Mouse (Mus musculus): ENCODE measurements around the gene Eif4e2.

Gene Eif4e2

GRCm38 (mm10) chr1:87264134-87265006 is 50.7 kb downstream of the Eif4e2 start, which contains the start of gene Efhd1:
TSS of gene Efhd1 (plus strand) at chr1:87264363.
- DNase-seq, result peak; percentile 13

- DNase-seq, result no peak
Measured at GRCm38 (mm10) chr1:87265200-87265599, 51.5 kb downstream of the Eif4e2 start.

- DNase-seq, result no peak
Measured at GRCm38 (mm10) chr1:87266296-87267090, 52.8 kb downstream of the Eif4e2 start.

- no peak for DNase-seq
Measured at GRCm38 (mm10) chr1:87270204-87270603, 56.5 kb downstream of the Eif4e2 start.

GRCm38 (mm10) chr1:87270641-87271467 is 57.1 kb downstream of the Eif4e2 start:
- no peak for DNase-seq

- DNase-seq, result no peak
Measured at GRCm38 (mm10) chr1:87271596-87271995, 57.9 kb downstream of the Eif4e2 start.

GRCm38 (mm10) chr1:87272462-87272861 is 58.7 kb downstream of the Eif4e2 start:
- DNase-seq, result no peak

- DNase-seq, result peak; percentile 25
Measured at GRCm38 (mm10) chr1:87273514-87273942, 59.8 kb downstream of the Eif4e2 start.

GRCm38 (mm10) chr1:87274134-87274533 is 60.4 kb downstream of the Eif4e2 start:
- no peak for DNase-seq

- no peak for DNase-seq
Measured at GRCm38 (mm10) chr1:87275151-87275550, 61.4 kb downstream of the Eif4e2 start.

GRCm38 (mm10) chr1:87276056-87276455 is 62.3 kb downstream of the Eif4e2 start:
- no peak for DNase-seq

GRCm38 (mm10) chr1:87280281-87280680 is 66.6 kb downstream of the Eif4e2 start:
- DNase-seq, result no peak

- no peak for DNase-seq
Measured at GRCm38 (mm10) chr1:87281599-87282412, 68.1 kb downstream of the Eif4e2 start.

GRCm38 (mm10) chr1:87282413-87282788 is 68.7 kb downstream of the Eif4e2 start:
- no peak for DNase-seq

GRCm38 (mm10) chr1:87283410-87283960 is 69.8 kb downstream of the Eif4e2 start:
- DNase-seq, result no peak

- DNase-seq, result no peak
Measured at GRCm38 (mm10) chr1:87287105-87287504, 73.4 kb downstream of the Eif4e2 start.
